Mouse (Mus musculus) NIH3T3 (cell line): ENCODE measurements at regions not wholly inside any gene's neighbourhood (a gene's known extent, or its start where the extent isn't known, plus 50 kb on each side); places are given as distances from the start of the nearest gene placed in this dataset.
"Not testable (repeated sequence)": the region's sequence is repeated elsewhere in the genome, so short reads cannot be mapped to it uniquely, and the experiment has no call there.

ENCODE experiments used
- DNase-seq: peaks from one replicate; pipeline ENCODE4 v3.0.0-alpha.2; 2012; ENCODE audit warnings: low read depth

DNA sequence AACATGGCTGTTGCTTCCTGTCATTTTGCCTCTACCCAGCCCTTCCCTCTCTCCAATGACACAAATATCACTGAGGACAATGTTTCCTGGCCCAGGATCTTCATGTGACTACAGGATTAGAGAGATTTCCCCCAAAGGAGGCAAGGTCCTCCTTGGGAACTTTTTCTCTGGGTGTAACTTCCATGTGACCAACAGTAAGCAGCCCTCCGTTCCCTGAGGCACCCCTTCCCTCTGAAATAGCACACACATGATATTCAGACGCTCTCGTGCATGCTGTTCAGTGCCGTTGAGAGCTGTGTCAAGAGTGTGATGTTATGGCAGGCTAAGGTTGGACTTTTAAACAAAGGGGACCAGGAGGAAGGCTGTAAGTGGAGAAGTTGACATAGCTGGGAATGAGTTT lies 169.2 kb upstream of the Otx2 start:
- DNase-seq = no peak

DNA sequence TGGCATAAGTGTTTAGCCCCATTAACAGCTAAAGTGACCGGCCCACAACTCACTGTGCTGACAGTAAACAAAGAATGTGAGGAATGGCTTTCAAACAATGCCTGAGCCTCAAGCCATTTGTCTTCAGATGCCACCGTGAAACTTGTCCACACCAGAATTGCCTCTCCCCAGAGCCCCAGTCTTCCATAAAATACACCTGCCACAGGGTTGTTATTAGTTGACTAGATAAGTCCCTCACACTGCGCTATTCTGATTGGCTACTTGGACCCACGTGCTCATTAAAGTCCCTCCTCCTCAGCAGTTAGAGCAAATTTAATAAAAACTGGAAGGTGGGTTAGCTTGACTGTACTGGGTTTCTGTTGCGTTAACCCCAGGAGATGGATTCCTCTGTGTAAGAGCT lies 167.7 kb upstream of the Otx2 start:
- DNase-seq = no peak

DNA sequence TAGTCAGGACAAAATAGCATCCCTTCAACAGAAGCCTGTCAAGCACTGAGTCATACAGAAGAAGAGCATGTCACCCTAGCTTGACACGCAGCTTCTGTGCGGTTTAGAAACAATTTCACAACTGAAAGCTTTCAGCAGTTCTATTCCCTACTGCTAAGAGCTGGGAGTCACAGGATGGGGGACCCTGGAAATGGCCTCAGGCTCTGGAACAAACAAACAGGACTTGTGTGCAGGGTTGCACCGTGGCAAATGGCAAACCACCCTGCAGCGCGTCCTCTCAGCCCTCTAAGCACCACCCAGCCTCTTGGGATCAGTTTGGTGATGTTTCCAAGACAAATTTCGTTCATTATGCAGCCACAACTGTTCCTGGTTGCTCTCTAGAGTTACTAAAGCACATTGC lies 163.6 kb upstream of the Otx2 start:
- DNase-seq = no peak

DNA sequence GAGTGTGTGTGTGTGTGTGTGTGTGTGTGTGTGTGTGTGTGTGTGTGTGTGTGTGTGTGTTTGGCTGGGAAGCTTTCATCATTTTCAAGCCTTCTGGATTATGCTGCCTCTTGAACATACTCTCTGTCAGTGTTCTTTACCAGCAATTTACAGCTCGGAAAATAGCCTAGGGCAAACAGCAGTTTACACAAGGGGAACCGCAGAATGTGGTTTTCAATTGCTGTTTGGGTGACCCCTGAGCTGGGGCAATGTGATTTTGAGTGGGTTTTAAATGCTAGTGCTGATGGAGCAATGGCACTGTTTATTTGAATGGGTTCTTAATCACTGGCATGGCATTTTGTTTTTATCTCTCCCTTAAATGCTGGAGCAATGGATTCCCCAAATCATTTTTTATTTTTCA lies 162.5 kb upstream of the Otx2 start:
- peak; percentile 8 for DNase-seq

DNA sequence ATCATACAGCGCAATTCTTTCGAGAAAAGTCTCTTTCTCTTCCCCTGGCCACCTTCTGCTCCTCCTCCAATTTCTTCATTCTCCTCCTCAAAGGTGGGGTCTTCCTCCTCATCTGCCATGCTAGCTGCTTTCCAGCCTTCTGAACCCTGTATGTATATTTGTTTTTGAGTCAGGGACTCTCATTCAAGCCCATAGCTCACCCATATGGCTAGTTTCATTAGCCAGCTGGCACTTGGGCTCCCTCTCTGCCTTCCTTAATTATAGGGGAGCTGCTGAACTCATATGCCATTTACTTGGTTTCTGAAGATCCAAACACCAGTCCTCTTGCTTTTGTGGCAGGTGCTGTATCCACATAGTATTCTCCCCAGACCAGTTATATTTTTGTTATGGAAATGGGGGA lies 160.8 kb upstream of the Otx2 start:
- no peak for DNase-seq

DNA sequence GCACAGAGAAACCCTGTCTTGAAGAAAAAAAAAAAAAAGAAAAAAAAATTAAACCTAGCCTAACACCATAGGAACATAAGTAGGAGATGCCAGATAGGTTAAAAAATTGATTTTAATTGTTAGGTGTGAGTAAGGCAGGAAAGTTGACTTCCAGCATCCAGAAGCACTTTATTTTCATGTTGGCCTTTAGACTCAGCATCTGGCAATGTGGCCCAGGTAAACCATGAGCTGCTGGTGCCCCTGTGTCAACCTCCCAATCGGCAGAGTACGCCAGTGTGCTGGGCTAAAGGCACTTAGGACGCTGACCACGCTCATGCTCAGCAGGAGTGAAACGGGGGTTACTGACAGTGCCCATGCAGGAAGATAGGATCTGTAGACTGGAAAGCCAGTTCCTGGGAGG lies 152.8 kb upstream of the Otx2 start:
- no peak for DNase-seq

DNA sequence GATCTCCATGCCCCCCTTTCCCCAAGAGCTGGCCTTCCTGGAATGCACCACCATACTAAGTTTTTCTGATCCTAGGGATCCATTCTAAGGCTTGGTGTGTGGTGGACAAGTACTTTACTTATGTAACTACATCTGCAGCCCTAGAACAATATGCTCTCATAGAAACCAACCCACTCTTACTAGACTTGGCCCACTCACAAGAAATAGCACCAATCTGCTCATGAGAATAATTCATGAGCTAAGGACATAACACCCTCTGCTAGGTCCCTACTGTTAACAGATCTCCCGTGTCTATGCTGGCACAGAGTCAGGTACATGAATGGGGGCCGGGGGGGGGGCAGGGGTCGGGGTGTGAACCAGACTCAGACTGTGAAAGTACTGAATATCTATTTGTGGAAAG lies 150.8 kb upstream of the Otx2 start:
- no peak for DNase-seq

DNA sequence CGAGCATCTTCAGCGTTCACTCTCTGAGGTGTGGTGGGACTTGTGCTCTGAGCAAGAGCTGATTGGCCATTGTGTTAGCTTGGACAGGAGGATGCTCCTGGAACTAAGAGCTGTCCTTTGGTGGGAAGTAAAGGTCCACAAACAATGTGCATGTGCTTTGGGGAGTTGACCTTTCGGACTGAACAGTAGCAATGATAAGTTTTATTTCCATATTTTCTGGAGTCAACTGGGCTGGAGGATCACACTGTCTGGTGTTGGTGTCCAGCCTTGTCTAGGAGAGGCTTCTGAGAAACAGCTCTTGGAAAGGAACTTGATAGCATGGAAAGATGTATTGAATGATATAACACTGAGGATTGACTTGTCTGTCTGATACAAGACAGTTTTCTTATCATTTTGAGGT lies 142.3 kb upstream of the Otx2 start:
- no peak for DNase-seq

DNA sequence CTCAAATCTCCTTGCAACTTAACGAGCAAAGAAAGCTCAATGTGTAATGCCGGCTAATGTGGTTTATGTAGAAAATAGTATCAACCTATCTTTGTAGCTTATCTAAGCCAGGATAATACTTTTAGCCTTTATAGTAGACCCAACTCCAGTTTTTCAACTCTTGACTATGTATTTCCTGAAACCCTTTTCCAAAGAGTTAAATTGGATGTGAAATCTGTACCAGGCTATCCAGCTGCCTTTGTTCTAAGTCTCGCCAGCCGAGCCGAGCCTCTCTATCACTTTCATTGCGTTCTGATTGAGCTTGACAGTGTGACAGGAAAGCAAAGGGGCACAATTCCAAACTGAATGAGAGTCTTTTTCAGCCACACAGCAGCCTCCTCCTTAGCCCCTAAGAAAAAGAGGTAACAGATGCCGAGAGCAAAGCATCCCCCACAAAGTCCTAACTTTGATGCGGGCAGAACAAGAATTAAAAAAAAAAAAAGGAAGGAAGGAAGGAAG lies 141.7 kb upstream of the Otx2 start:
- DNase-seq = no peak

DNA sequence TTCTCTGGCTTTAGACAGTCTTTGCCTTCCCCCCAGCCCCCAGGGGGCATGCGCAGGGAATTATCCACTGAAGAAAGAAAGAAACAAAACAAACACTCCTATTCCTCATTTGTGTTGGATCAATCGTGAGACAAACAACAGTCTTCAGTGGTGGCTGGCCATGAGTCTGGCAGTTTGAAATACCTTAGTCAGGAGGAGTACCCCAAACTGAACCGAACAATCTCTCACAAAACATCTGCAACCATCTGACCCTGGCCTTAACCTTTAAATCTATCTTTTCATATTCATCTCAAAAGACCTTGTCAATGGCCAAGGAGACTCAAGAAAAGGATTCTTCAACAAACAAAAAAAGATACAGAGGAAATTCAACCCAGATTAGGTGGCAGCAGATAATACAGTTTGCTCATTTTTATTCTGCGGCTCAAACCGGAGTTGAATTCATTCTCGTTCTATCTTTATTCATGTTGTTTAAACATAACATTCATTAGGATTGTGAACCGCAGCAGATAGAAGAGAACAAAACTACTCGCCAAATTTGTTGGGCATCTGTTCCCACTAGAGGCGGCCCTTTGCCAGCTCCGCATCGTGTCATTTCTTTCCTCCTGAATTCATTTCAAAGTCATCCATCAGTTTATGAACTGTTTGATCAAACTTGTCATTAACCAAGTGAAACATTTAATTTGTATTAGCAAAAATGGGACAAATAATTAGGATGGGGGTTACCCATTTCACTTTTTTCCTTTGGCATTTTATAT lies 139.3 kb upstream of the Otx2 start:
- DNase-seq = no peak

DNA sequence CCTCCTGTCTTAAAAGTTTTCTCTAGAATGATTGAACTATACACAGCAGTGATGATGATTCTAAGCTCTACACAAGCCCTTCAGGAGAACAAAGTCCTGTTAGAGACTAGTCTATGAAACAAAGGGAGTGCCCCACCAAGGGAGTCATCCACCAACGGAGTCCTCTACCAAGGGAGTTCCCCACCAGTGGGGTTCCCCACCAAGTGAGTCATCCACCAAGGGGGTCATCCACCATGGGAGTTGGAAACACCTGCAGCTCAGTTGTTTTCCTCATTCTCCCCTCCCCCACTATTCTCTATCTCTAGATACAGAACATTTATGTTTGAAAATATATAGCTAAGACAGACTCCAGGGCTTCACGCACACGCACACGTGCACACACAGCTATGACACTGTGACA lies 130.5 kb upstream of the Otx2 start:
- DNase-seq = no peak

DNA sequence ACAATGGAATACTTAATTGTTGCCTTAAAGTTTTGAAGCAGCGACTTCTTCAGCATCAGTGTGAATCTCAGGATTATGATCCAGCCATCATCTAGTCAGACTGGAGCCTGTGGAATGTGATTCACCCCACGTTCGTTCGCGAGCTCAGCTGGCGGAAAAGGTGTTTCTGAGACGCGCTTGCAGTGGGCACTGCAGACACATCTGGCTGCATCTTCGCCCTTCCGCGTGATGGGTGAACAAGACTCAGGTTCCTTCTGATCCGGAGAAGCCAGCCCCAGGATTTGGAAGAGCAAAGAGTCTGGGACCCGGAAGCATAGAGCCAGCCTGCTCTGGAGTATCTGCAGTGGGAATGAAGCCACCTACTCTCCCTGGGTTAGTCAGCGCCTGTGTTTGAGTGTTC lies 127.7 kb upstream of the Otx2 start:
- DNase-seq = no peak

DNA sequence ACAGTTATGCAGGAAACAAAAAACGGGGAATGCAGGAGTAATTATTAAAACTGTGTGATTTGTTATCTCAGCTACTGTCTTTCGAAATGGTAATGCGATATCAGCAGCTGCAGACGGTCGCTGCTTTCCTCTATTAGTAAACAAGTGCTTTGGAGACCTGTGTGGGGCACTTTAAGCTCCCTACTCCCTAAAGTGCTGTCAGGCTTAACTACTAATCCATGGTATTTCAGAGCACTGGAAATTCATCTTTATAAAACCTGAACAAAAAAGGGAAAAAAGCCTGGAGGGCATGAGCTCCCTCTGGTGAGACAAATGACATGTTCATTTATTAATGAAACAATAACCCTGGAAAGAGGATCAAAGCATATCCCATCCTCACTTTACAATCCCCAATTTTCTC lies 127.2 kb upstream of the Otx2 start:
- DNase-seq = no peak

DNA sequence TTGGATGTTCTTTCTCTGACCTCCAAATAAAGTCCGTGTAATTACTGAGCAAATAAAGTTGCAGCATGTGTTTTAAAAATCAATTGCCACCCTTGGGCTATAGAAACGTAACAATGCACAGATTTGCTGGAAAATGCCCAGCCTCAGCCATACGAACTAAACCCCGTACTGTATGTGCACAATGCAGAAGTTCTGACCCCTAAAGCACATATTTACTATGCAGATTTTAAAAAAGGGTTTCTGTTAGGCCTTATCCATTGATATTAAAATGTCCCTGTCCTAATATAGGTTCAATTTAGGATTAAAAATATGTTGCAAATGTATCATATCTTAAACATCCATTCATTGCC lies 126.5 kb upstream of the Otx2 start:
- DNase-seq = no peak

DNA sequence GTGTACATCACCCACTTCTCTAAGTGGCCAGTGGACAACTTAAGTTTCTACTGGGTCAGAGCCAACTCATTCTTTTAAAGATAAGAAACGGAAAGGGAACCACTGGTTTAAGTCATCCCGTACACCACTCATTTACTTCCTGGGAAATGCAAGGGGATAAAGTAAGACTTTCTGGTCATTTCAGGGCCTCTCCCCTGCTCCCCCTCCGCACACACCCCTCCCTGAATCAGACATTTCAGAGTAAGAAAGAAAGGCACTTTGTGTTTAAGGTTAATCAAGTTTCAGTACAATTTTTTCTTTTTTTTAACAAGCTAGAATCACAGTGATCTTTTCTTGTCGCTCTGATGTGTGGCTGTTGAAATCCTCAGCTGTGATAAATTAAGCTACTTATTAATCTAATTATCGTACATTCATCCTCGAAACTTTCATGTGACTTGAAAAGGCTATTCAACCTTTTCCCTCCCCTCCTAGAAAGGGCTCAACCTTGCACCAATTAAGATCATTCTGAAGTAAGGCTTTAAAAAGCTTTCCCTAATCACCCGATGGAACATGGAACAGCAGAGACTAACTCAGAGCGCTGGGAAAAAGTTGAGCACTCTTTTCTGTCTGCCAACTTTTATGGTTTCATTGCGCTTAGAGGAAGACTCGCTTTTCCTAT lies 126.0 kb upstream of the Otx2 start:
- no peak for DNase-seq

DNA sequence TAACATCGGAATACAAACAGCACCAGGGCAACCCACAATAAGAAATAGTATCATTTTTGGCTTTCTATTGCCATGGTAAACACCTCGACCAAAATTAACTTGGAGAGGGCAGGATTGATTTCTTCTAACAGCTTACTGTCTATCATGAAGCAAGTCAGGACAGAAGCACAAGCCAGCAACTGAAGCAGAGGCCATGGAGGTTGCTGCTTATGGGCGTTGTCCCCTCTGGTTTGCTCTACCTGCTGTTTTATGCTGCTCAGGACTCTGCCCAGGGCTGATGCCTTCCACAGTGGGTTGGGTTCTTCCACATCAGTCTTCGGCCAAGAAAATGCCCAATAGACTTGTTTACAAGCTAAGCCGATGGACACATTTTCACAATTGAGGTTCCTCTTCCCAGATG lies 117.9 kb upstream of the Otx2 start:
- DNase-seq = no peak

DNA sequence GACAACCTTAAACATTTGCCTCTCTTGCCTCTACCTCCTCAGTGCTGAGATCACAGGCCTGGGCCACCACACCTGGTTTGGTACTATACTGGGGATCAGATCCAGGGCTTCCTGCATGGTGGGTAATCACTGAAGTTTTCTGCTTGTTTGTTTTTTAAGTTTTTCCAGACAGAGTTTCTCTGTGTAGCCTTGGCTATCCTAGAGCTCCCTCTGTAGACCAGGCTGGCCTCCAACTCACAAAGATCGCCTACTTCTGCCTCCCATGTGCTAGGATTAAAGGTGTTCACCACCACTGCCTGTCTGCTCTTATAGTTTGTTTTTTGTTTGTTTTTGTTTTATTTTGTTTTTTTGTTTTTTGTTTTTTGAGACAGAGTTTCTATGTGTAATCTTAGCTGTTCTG lies 105.7 kb upstream of the Otx2 start:
- no peak for DNase-seq

DNA sequence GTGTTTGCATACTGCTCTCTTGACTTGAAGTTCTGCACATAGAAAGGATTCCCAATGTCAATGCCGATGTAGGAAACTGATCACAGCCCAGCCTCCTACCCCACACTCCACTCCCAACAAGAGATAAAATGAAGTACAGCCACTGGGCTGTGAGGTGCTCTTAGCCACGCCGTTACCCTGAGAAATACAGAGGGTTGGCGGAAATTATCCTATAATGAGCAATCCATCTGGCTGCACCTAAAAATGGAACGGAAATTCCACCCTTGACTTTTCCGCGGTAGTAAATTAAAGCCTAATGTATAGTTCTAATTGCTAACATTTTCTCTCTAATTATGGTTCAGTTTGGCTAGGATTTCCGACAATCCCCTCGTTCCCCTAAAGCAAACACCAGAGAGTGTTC lies 97.2 kb upstream of the Otx2 start:
- no peak for DNase-seq

DNA sequence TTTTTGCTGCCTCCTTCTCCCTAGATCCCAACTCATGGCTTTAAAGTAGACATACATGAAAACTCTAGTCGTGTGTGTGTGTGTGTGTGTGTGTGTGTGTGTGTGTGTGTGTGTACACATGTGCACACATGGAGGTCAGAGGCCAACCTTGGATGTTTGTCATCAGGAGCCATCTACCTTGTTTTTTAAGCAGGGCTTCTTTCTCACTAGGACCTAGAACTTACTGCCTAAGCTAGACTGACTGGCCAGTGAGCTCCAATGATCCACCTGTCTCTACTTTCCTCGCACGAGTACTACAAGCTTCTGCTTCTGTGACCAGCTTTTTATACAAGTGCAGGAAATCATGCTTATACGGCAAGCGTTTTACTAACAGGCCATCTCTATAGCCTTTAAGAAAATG lies 89.1 kb upstream of the Otx2 start:
- DNase-seq = no peak

DNA sequence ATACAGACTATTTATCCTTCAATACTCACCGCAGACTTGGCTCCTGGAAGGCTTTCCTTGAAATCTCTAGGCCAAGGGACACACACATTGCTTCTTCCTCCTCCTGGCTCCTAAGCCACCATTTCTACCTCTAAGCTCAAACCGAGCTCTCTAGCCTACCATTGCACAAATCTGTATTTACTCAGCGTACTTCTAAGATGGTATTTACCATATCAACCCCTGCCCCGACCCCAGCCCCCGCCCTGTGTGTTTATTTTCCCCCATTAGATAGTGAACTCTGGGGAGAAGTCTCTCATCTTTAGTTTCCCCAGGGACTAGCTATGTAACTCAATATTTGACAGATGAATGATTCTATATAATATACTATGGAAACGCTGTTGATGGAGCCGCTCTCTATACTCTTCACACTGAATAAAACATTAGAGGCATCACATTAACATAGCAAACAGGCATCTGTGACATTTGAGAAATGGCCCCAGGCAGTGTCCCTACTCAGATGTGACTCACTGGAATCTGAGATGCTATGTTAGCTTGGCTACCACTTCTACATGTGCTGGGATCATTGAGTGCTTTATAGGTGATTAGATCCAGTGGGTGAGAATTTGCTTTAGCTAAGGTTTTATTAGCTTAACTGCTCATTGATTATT lies 87.5 kb upstream of the Otx2 start:
- DNase-seq = no peak

DNA sequence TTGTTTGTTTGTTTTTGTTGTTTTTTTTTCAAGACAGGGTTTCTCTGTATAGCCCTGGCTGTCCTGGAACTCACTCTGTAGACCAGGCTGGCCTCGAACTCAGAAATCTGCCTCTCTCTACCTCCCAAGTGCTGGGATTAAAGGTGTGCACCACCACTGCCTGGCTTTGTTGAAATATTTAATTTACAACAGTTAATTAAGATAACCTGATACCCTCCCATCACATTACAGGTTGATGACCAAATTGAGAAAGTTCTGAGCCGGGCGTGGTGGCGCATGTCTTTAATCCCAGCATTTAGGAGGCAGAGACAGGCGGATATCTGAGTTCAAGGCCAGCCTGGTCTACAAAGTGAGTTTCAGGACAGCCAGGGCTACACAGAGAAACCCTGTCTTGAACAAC lies 81.5 kb upstream of the Otx2 start:
- DNase-seq = not testable (repeated sequence)

DNA sequence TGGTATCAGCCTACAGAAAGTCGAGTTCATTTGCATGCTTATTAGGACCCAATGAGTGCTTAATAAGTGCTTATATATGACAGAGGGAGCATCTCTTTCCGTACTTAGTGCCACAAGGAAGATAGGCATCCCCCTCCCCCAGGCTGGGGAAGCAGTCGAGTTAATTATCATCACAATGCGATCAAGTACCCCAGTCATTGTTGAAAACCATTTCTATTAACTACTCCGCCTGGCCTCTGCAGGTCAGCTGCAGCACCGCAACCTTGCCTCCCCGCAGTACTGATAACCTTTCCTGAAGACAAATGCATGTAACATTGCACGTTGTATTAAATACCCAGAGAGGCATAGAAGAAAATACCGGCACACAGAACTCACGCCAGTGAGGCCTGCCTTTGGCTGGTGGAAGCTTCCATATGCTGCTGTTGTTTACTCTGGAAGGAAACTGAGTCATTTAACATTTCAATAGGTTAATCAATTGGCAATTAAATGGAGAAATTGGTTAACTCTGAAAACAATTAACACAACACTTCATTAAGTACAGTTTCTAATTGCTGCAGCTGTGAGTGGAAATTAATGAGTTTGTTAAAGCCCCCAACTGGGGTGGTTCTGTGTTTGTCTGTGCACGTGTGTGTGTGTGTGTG lies 80.6 kb upstream of the Otx2 start:
- no peak for DNase-seq

DNA sequence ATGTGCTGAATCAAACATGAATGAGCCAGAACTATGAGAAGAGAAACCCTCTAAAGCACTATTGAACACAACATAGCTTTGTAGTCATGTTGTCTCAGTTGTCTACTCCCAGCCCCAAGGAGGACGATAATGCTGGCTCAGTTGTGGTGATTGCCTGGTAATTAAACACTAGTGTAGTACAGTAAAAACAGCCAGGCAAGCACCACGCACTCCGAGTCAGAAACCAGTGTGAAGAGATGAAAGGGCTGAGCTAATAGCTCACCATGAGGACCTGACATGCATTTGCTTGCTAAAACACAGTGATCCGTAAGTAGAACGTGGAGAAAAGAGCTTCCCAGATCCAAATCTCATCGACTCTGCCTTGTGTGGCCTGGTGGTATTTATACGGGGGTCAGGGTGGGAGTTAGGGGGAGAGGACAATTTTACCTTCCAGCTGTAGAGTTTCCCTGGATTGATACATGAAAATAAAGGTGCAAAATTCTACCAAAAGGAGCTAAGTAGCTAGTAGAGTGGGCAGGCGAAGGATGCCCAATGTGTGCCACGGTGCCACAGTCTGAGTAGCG lies 80.0 kb upstream of the Otx2 start:
- no peak for DNase-seq
